In genomic region chr1:179645101-179645979, GRCm38 (mm10) we compare ENCODE assay signal across 8 mouse cellular contexts. TPM values are rescaled to one million over a fixed set of nuclear protein-coding genes. Genes with fewer than 3 reads are reported as not detected.
DNase-seq lines count a peak whose midpoint lies in the region; ATAC-seq and TF ChIP-seq lines count a peak whose summit lies in the region.

No protein-coding gene starts in this region.

- intact Hi-C loops in heart, adult 2 months (cut with DNase I), result loop anchor here (10.0 kb wide), 2 partner anchors 89 to 199 kb away; no protein-coding TSS in a partner anchor

- peak overlapping the region; percentile 19; the same call in 1 of the 2 replicates for H3K4me3 ChIP-seq in embryonic facial prominence, embryonic 12.5 days
- peak overlapping the region; percentile 21; the same call in 1 of the 2 replicates for H3K4me3 ChIP-seq in heart, adult 2 months
- peak overlapping the region; percentile 32 for H3K4me3 ChIP-seq in limb, embryonic 13.5 days
- H3K4me3 ChIP-seq in midbrain, embryonic 16.5 days (ENCODE audit: low read depth, low read length), result peak overlapping the region; percentile 24

- H3K27ac ChIP-seq in embryonic facial prominence, embryonic 12.5 days, result no peak overlapping the region
- no peak overlapping the region for H3K27ac ChIP-seq in heart, adult 2 months
- no peak overlapping the region for H3K27ac ChIP-seq in limb, embryonic 13.5 days
- H3K27ac ChIP-seq in midbrain, embryonic 16.5 days (ENCODE audit: low read length), result no peak overlapping the region

- WGBS in embryonic facial prominence, embryonic 12.5 days, result 59% methylated on average over 13 of the region's 13 CpGs
- 57% methylated on average over 13 of the region's 13 CpGs for WGBS in heart, adult 2 months
- WGBS in limb, embryonic 13.5 days, result 62% methylated on average over 13 of the region's 13 CpGs
- 65% methylated on average over 13 of the region's 13 CpGs for WGBS in midbrain, embryonic 16.5 days

- no peak; the same call in 1 of the 2 replicates for TF ChIP-seq CTCF in heart, adult 2 months (IDR thresholded peaks at IDR 0.05)

- H3K36me3 ChIP-seq in embryonic facial prominence, embryonic 12.5 days, result no peaks in the 10 kb centered on the region
- no peaks in the 10 kb centered on the region for H3K36me3 ChIP-seq in heart, adult 2 months (ENCODE audit: control insufficient read depth, insufficient read depth, low read length)
- H3K36me3 ChIP-seq in limb, embryonic 13.5 days, result no peaks in the 10 kb centered on the region
- H3K36me3 ChIP-seq in midbrain, embryonic 16.5 days (ENCODE audit: control insufficient read depth, insufficient read depth, low read length), result no peaks in the 10 kb centered on the region

- H3K27me3 ChIP-seq in embryonic facial prominence, embryonic 12.5 days, result no peaks in the 10 kb centered on the region
- no peaks in the 10 kb centered on the region for H3K27me3 ChIP-seq in heart, adult 2 months (ENCODE audit: control insufficient read depth, insufficient read depth, low read length)
- no peaks in the 10 kb centered on the region for H3K27me3 ChIP-seq in limb, embryonic 13.5 days
- no peaks in the 10 kb centered on the region for H3K27me3 ChIP-seq in midbrain, embryonic 16.5 days (ENCODE audit: control insufficient read depth, insufficient read depth, low read depth, low read length)

- peak; percentile 90 for DNase-seq in 3T3-L1 (ENCODE audit: low read depth, low spot score)
- DNase-seq in adrenal gland, postnatal 25 days, result peak; percentile 72
- DNase-seq in heart, adult 2 months, result peak; percentile 74 to 76
- peak; percentile 63 to 83 for DNase-seq in kidney, adult 8-10 months
- DNase-seq in spleen, postnatal 10 days (ENCODE audit: low spot score in 2 of 2), result peak; percentile 53 to 78

- peak overlapping the region; percentile 17; the same call in 1 of the 2 replicates for H3K9ac ChIP-seq in embryonic facial prominence, embryonic 12.5 days
- peak overlapping the region; percentile 45; the same call in 1 of the 2 replicates for H3K9ac ChIP-seq in heart, adult 2 months (ENCODE audit: low read depth, low read length)
- H3K9ac ChIP-seq in limb, embryonic 13.5 days, result no peak overlapping the region
- H3K9ac ChIP-seq in midbrain, embryonic 16.5 days (ENCODE audit: low read depth, low read length), result 0 out of 2 replicates have a peak overlapping the region, but pooled peaks have one; percentile 4

- TF ChIP-seq POLR2A in heart, adult 2 months (IDR thresholded peaks at IDR 0.05; ENCODE audit: insufficient read depth, low read depth, low read length), result no peak

- no peaks in the 10 kb centered on the region for H3K79me2 ChIP-seq in heart, adult 2 months (replicated peaks; ENCODE audit: control insufficient read depth, insufficient read depth, low read length)

- 0 out of 2 replicates have a peak, but pooled peaks have one; percentile 35 for TF ChIP-seq EP300 in heart, adult 2 months (IDR thresholded peaks at IDR 0.05; ENCODE audit: insufficient read depth, low read depth, low read length)

- no peaks in the 10 kb centered on the region for H3K9me3 ChIP-seq in embryonic facial prominence, embryonic 12.5 days
- no peaks in the 10 kb centered on the region for H3K9me3 ChIP-seq in limb, embryonic 13.5 days
- H3K9me3 ChIP-seq in midbrain, embryonic 16.5 days (replicated peaks; ENCODE audit: control insufficient read depth, low read length, poor library complexity, severe bottlenecking), result no peaks in the 10 kb centered on the region

- peak; percentile 86; the same call in 1 of the 2 replicates for ATAC-seq in embryonic facial prominence, embryonic 12.5 days (ENCODE audit: insufficient number of reproducible peaks, insufficient read depth, low FRiP score, low TSS enrichment)
- ATAC-seq in limb, embryonic 13.5 days (ENCODE audit: low FRiP score, low read depth), result peak; percentile 76; the same call in 1 of the 2 replicates
- ATAC-seq in midbrain, embryonic 16.5 days, result peak; percentile 63

- H3K4me1 ChIP-seq in embryonic facial prominence, embryonic 12.5 days, result no peaks in the 10 kb centered on the region
- peaks cover 4% of the 10 kb centered on the region for H3K4me1 ChIP-seq in heart, adult 2 months (ENCODE audit: control insufficient read depth, insufficient read depth, low read length)
- peaks cover 16% of the 10 kb centered on the region; the same call in 1 of the 2 replicates for H3K4me1 ChIP-seq in limb, embryonic 13.5 days
- H3K4me1 ChIP-seq in midbrain, embryonic 16.5 days (ENCODE audit: control insufficient read depth, insufficient read depth, low read length), result peaks cover 3% of the 10 kb centered on the region; the same call in 1 of the 2 replicates

- H3K4me2 ChIP-seq in embryonic facial prominence, embryonic 12.5 days (replicated peaks), result peak overlapping the region; percentile 43
- H3K4me2 ChIP-seq in limb, embryonic 13.5 days (replicated peaks), result peak overlapping the region; percentile 58
- H3K4me2 ChIP-seq in midbrain, embryonic 16.5 days (ENCODE audit: low read length), result peak overlapping the region; percentile 47

RNA-seq across cellular contexts. Expression of gene Sccpdh, which starts 22.7 kb away (rescaled TPM):
- total RNA-seq in adrenal gland, postnatal 25 days (2021), result 37.3 and 41.0 TPM in 2 replicates
- 78.2 and 78.4 TPM in 2 replicates for polyA plus RNA-seq in embryonic facial prominence, embryonic 12.5 days (2016; fragmentation: Nextera tagmentation; extraction: Ambion mirVana)
- 10 to 100 TPM; 47.9 to 49.4 TPM for total RNA-seq in heart, adult 2 months (2021)
- polyA plus RNA-seq in heart, adult 2 months (2012; rRNA removed), result 23.6 and 72.3 TPM in 2 replicates
- 86.9 and 88.0 TPM in 2 replicates for polyA plus RNA-seq in limb, embryonic 13.5 days (2015; fragmentation: Nextera tagmentation; extraction: Ambion mirVana)
- polyA plus RNA-seq in midbrain, embryonic 16.5 days (2015; fragmentation: Nextera tagmentation; extraction: Ambion mirVana), result 172 and 179 TPM in 2 replicates
